Mouse (Mus musculus): ENCODE measurements around the gene Rptor.

GRCm38 (mm10) chr11:119847076-119847475, 244.4 kb downstream of the Rptor start:
- TF ChIP-seq POLR2A (IDR thresholded peaks at IDR 0.05; ENCODE audit: borderline replicate concordance, extremely low read depth, insufficient read depth, insufficient read length, poor library complexity, severe bottlenecking): no peak
- TF ChIP-seq CTCF (IDR thresholded peaks at IDR 0.05; ENCODE audit: borderline replicate concordance, extremely low read depth, insufficient read depth, insufficient read length): no peak
